Mouse (Mus musculus) Patski (cell line): Measurements from ENCODE around the gene Lmnb2. TPM values are rescaled to one million over a fixed set of nuclear protein-coding genes. Genes with fewer than 3 reads are reported as not detected.

Source experiments
- ATAC-seq: fragments of 100-300 bp; one replicate; pipeline ENCODE4 v1.8.0; 2021
- CTCF ChIA-PET: fragments of 350-600 bp; sonication (Branson Sonifier 250); formaldehyde crosslinking; loops from one replicate; lab custom pipeline; 2022; ENCODE audit warnings: inconsistent platforms; lab: Charles Lee
- POLR2A ChIA-PET: fragments of 350-600 bp; sonication (Branson Sonifier 250); formaldehyde crosslinking; loops from one replicate; lab custom pipeline; 2022; ENCODE audit warnings: antibody characterized with exemption, inconsistent platforms; lab: Charles Lee
- DNase-seq: peaks from one replicate; pipeline ENCODE4 v3.0.0-alpha.2; 2011; ENCODE audit warnings: low read depth, low spot score
- H3K27me3 ChIP-seq: fragments of 371-371 bp; one replicate; pipeline ENCODE4 v1.5.1; 2021
- CTCF ChIP-seq: fragments of 100-300 bp; IDR thresholded peaks from one replicate; pipeline ENCODE4 v1.5.1; 2021
- in situ Hi-C: fragments of 300-500 bp; cut with MboI; formaldehyde crosslinking; loops from 3 replicates; pipeline ENCODE4 v1.11.1; 2018; ENCODE audit warnings: low pct_unique_long_range_greater_than_20kb, mixed read lengths
- polyA plus RNA-seq: library from polyadenylated mRNA; unstranded; gene quantifications from one replicate; pipeline ENCODE4 v1.2.3, GENCODE M21; 2021

Lmnb2 gene
- polyA plus RNA-seq, 1 experiment from 2014 or later = 24.7 TPM

- DNase-seq = no peak
- in situ Hi-C loops = no loop called here
- H3K27me3 ChIP-seq = no peaks in the 10 kb centered on the region
- ChIA-PET CTCF (interaction anchor here (1.0 to 2.8 kb wide), 3 partner anchors 8 to 16 kb away, joined by 3 to 14 read pairs (median 3); partner anchors contain the start of gene Gadd45b), POLR2A (interaction anchor here (0.9 to 1.8 kb wide), 3 partner anchors 9 to 21 kb away, joined by 3 to 7 read pairs (median 6); partner anchors contain the start of gene Gadd45b)
- no peak for TF ChIP-seq CTCF
- ATAC-seq = no peak
Observed at GRCm38 (mm10) chr10:80938831-80939550, 20.9 kb upstream of the Lmnb2 start.

GRCm38 (mm10) chr10:80937646-80938045, 19.6 kb upstream of the Lmnb2 start:
- no peaks in the 10 kb centered on the region for H3K27me3 ChIP-seq
- in situ Hi-C loops = no loop called here
- DNase-seq (no peak), ATAC-seq (peak; percentile 17)
- ChIA-PET CTCF (interaction anchor here (1.0 to 1.7 kb wide), 5 partner anchors 9 to 53 kb away, joined by 3 to 5 read pairs (median 3); partner anchors contain the start of gene Gadd45b), POLR2A (interaction anchor here (1.3 kb wide), 1 partner anchor 9 kb away, joined by 3 read pairs; no protein-coding TSS in a partner anchor)
- no peak for TF ChIP-seq CTCF

- DNase-seq (no peak), ATAC-seq (no peak)
- CTCF ChIA-PET = interaction anchor here (1.4 to 1.7 kb wide), 3 partner anchors 8 to 54 kb away, joined by 3 to 5 read pairs (median 3); partner anchors contain the start of gene Gadd45b
- in situ Hi-C loops = no loop called here
- TF ChIP-seq CTCF = no peak
- POLR2A ChIA-PET = interaction anchor here (0.6 to 1.3 kb wide), 3 partner anchors 10 to 1249 kb away, joined by 3 to 5 read pairs (median 3); no protein-coding TSS in a partner anchor
- no peaks in the 10 kb centered on the region for H3K27me3 ChIP-seq
Observed at GRCm38 (mm10) chr10:80936810-80937164, 18.7 kb upstream of the Lmnb2 start.

GRCm38 (mm10) chr10:80936135-80936809, 18.2 kb upstream of the Lmnb2 start:
- ChIA-PET POLR2A (interaction anchor here (0.6 to 1.0 kb wide), 2 partner anchors 24 to 1249 kb away, joined by 3 to 5 read pairs; no protein-coding TSS in a partner anchor), CTCF (interaction anchor here (1.4 to 1.7 kb wide), 3 partner anchors 7 to 55 kb away, joined by 3 to 5 read pairs (median 3); partner anchors contain the start of gene Gadd45b)
- no peak for TF ChIP-seq CTCF
- ATAC-seq (no peak), DNase-seq (no peak)
- in situ Hi-C loops = no loop called here
- no peaks in the 10 kb centered on the region for H3K27me3 ChIP-seq

DNA sequence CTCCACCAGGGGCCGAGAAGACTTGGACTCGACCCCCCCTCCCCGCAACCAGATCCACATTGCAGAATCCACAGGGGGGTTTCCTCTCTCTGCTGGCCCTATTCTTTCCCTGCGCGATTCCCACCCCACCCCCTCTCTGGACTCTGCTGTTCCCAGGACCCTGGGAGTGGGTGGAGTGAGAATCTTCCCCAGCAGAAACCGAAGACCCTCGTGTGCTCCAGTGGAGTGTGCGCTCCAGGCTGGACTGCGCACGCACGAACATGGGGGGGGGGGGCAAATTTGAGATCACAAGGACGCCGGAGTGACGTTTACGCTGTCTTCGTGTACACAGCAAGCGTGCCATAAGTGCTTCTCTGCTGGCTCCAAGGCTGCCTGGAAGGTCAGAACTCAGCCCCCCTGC, 17.7 kb upstream of the Lmnb2 start:
- ATAC-seq (no peak), DNase-seq (no peak)
- H3K27me3 ChIP-seq = no peaks in the 10 kb centered on the region
- CTCF ChIA-PET = interaction anchor here (1.1 to 1.7 kb wide), 2 partner anchors 23 to 55 kb away, joined by 3 to 4 read pairs; no protein-coding TSS in a partner anchor
- POLR2A ChIA-PET = interaction anchor here (7.8 kb wide), 1 partner anchor 20 kb away, joined by 55 read pairs; no protein-coding TSS in a partner anchor
- in situ Hi-C loops = no loop called here
- TF ChIP-seq CTCF = no peak

GRCm38 (mm10) chr10:80935241-80935640, 17.2 kb upstream of the Lmnb2 start:
- CTCF ChIA-PET = interaction anchor here (0.8 to 1.7 kb wide), 6 partner anchors 9 to 56 kb away, joined by 3 to 5 read pairs (median 4); no protein-coding TSS in a partner anchor
- no peak for DNase-seq
- no peak for ATAC-seq
- in situ Hi-C loops = no loop called here
- POLR2A ChIA-PET = interaction anchor here (1.3 to 7.8 kb wide), 2 partner anchors 10 to 20 kb away, joined by 4 to 55 read pairs; no protein-coding TSS in a partner anchor
- TF ChIP-seq CTCF = no peak
- H3K27me3 ChIP-seq = no peaks in the 10 kb centered on the region

- in situ Hi-C loops = no loop called here
- DNase-seq (no peak), ATAC-seq (no peak)
- no peaks in the 10 kb centered on the region for H3K27me3 ChIP-seq
- POLR2A ChIA-PET = interaction anchor here (1.3 to 7.8 kb wide), 3 partner anchors 10 to 26 kb away, joined by 4 to 55 read pairs (median 4); no protein-coding TSS in a partner anchor
- CTCF ChIA-PET = interaction anchor here (0.8 to 1.8 kb wide), 8 partner anchors 9 to 57 kb away, joined by 3 to 7 read pairs (median 4); no protein-coding TSS in a partner anchor
- no peak for TF ChIP-seq CTCF
Observed at GRCm38 (mm10) chr10:80934136-80934985, 16.3 kb upstream of the Lmnb2 start.

DNA sequence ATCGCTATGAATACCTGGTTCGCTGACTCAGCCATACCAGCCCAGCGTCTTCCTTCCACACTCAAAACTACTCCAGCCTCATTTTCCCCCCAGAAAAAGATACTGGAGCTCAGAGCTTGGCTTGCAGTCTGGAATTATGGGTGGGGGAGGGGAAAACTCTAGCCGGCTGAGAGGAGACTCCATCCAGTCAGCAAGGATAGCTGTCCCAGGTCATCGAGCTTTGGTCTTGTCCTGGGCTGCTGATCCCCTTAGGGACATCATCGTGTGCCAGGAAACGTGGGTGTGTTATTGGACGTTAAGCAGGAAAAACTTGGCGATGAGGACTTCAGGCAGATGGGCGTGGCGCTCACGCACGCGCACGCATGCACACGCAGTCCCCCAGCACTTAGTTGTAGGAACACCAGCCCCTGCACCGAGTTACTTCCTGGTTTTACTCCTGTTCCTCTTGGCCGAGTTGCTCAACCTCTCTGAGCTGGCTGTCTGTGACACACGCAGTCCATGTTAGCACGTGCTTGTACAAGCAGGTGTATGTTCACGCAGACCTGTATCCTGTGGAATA, 15.5 kb upstream of the Lmnb2 start:
- CTCF ChIA-PET = interaction anchor here (1.6 to 1.8 kb wide), 3 partner anchors 10 to 28 kb away, joined by 5 to 7 read pairs (median 7); no protein-coding TSS in a partner anchor
- ATAC-seq (no peak), DNase-seq (no peak)
- TF ChIP-seq CTCF = no peak
- in situ Hi-C loops = no loop called here
- POLR2A ChIA-PET = interaction anchor here (1.3 to 7.8 kb wide), 3 partner anchors 10 to 27 kb away, joined by 3 to 55 read pairs (median 4); no protein-coding TSS in a partner anchor
- no peaks in the 10 kb centered on the region for H3K27me3 ChIP-seq
